Mouse (Mus musculus) neutrophil, adult 65 days (primary cell): ENCODE results near the gene A730046J19Rik. TPM values are rescaled to one million over a fixed set of nuclear protein-coding genes. Genes with fewer than 3 reads are reported as not detected.

Source experiments
- total RNA-seq: library from RNA; stranded (reverse); gene quantifications from 2 replicates; pipeline ENCODE4 v1.2.4, GENCODE M21; 2023

Gene A730046J19Rik
- total RNA-seq, result not detected in 2 replicates

GRCm38 (mm10) chrX:144153523-144153922, at the start of gene A730046J19Rik:
Gene A730046J19Rik (plus strand): TSS chrX:144153695.

Other genes with a start within 250 kb of the A730046J19Rik start
- not detected in 2 replicates for gene Dcx, start 220.4 kb upstream of the A730046J19Rik start, total RNA-seq
- gene Alg13, start 164.1 kb downstream of the A730046J19Rik start, total RNA-seq, result 9.0 and 13.2 TPM in 2 replicates